Comparison of ENCODE assay signal across 9 mouse cellular contexts in the genomic region with DNA sequence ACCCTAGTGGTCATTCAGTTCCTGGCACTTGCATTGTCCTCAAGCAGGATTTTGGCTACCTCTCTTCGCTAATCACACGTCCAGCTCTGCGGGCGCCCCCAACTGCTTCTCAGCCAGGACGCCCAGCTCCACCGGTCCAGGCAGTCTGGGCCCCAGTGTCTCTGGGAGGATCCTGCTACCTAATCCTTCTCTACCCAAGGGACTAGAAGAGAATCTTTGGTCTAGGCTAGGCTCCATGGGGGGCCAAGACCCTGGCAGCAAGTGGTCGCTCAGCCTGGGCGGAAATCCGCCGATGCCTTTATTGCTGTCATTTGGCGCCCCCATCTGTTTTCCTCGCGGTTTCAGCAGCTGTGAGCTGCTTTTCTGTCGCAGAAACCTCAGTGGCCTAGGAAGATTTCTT. TPM values are rescaled to one million over a fixed set of nuclear protein-coding genes. Genes with fewer than 3 reads are reported as not detected.
DNase-seq lines count a peak whose midpoint lies in the region; ATAC-seq and TF ChIP-seq lines count a peak whose summit lies in the region.
"Had no signal": no experiment of that assay in that cellular context is flagged by ENCODE, and none has a peak within 500 bp of the region (broad histone marks: within the 10 kb centered on the region; RNA-seq: fewer than 3 reads in every experiment).

No protein-coding gene starts in this region.

- peak overlapping the region; percentile 24; the same call in 1 of the 2 replicates for H3K4me2 ChIP-seq in forebrain, embryonic 12.5 days
- H3K4me2 ChIP-seq in intestine, postnatal 0 days (replicated peaks; ENCODE audit: low read depth) = 0 out of 2 replicates have a peak overlapping the region, but pooled peaks have one; percentile 33
- peak overlapping the region; percentile 39 for H3K4me2 ChIP-seq in midbrain, embryonic 14.5 days (ENCODE audit: low read length)

- 0 out of 2 replicates have a peak overlapping the region, but pooled peaks have one; percentile 11 for H3K4me3 ChIP-seq in forebrain, embryonic 12.5 days (replicated peaks)
- H3K4me3 ChIP-seq in intestine, postnatal 0 days (ENCODE audit: low read depth, low read length) = peak overlapping the region; percentile 6; the same call in 1 of the 2 replicates
- 0 out of 2 replicates have a peak overlapping the region, but pooled peaks have one; percentile 12 for H3K4me3 ChIP-seq in midbrain, embryonic 14.5 days (replicated peaks; ENCODE audit: low read depth, low read length)

- under 1% methylated on average over 14 of the region's 14 CpGs for WGBS in forebrain, embryonic 12.5 days
- 1% methylated on average over 14 of the region's 14 CpGs for WGBS in intestine, postnatal 0 days
- WGBS in midbrain, embryonic 14.5 days = under 1% methylated on average over 14 of the region's 14 CpGs

- H3K27me3 ChIP-seq in forebrain, embryonic 12.5 days = peaks cover 96% of the 10 kb centered on the region
- H3K27me3 ChIP-seq in intestine, postnatal 0 days (replicated peaks; ENCODE audit: control insufficient read depth, insufficient read depth, low read length) = peaks cover 97% of the 10 kb centered on the region
- H3K27me3 ChIP-seq in midbrain, embryonic 14.5 days (ENCODE audit: control insufficient read depth, insufficient read depth, low read length) = peaks cover 93% of the 10 kb centered on the region

- peak; percentile 56 to 72 for DNase-seq in layer of hippocampus, postnatal 10 days (ENCODE audit: low spot score in 2 of 2)
- no peak for DNase-seq in layer of hippocampus, adult 9-10 months (ENCODE audit: low spot score)
- DNase-seq in NIH3T3 (ENCODE audit: low read depth) = peak; percentile 71
- DNase-seq in midbrain, embryonic 14.5 days = peak; percentile 93
- no peak for DNase-seq in frontal cortex, postnatal 14 days (ENCODE audit: low spot score in 2 of 2)

- no peaks in the 10 kb centered on the region for H3K36me3 ChIP-seq in forebrain, embryonic 12.5 days (replicated peaks)
- H3K36me3 ChIP-seq in intestine, postnatal 0 days (ENCODE audit: control insufficient read depth, insufficient read depth) = no peaks in the 10 kb centered on the region
- H3K36me3 ChIP-seq in midbrain, embryonic 14.5 days (ENCODE audit: control insufficient read depth, insufficient read depth, low read length) = no peaks in the 10 kb centered on the region

- ATAC-seq in forebrain, embryonic 12.5 days (ENCODE audit: low FRiP score) = peak; percentile 67
- ATAC-seq in intestine, postnatal 0 days = no peak
- no peak for ATAC-seq in midbrain, embryonic 14.5 days (ENCODE audit: low FRiP score, low TSS enrichment)
- ATAC-seq in activated CD4-positive, CD25-positive, alpha-beta regulatory T cell, adult 4 months = no peak

- peak; percentile 66 for TF ChIP-seq CTCF in intestine, postnatal 0 days (IDR thresholded peaks at IDR 0.05; ENCODE audit: low read depth)

- H3K9ac ChIP-seq in forebrain, embryonic 12.5 days = no peak overlapping the region
- H3K9ac ChIP-seq in intestine, postnatal 0 days (ENCODE audit: low read depth, low read length) = no peak overlapping the region
- H3K9ac ChIP-seq in midbrain, embryonic 14.5 days (replicated peaks; ENCODE audit: low read length) = no peak overlapping the region

- no peaks in the 10 kb centered on the region for H3K9me3 ChIP-seq in forebrain, embryonic 12.5 days
- no peaks in the 10 kb centered on the region for H3K9me3 ChIP-seq in intestine, postnatal 0 days (ENCODE audit: control insufficient read depth)
- H3K9me3 ChIP-seq in midbrain, embryonic 14.5 days (ENCODE audit: control insufficient read depth, low read length) = no peaks in the 10 kb centered on the region

- peaks cover 8% of the 10 kb centered on the region; the same call in 1 of the 2 replicates for H3K4me1 ChIP-seq in forebrain, embryonic 12.5 days
- no peaks in the 10 kb centered on the region for H3K4me1 ChIP-seq in intestine, postnatal 0 days (replicated peaks; ENCODE audit: control insufficient read depth, insufficient read depth, low read length)
- H3K4me1 ChIP-seq in midbrain, embryonic 14.5 days (ENCODE audit: control insufficient read depth, insufficient read depth, low read length) = no peaks in the 10 kb centered on the region; the same call in 1 of the 2 replicates

- H3K27ac ChIP-seq in forebrain, embryonic 12.5 days = no peak overlapping the region
- no peak overlapping the region for H3K27ac ChIP-seq in intestine, postnatal 0 days (ENCODE audit: low read depth, low read length)
- H3K27ac ChIP-seq in midbrain, embryonic 14.5 days (replicated peaks; ENCODE audit: low read depth, low read length) = no peak overlapping the region

RNA-seq across cellular contexts. Expression of gene Evx2, which starts 2.3 kb away (rescaled TPM):
- total RNA-seq in layer of hippocampus, postnatal 10 days (2021) = not detected
- not detected in 2 replicates for polyA plus RNA-seq in forebrain, embryonic 12.5 days (2016; fragmentation: Nextera tagmentation; extraction: Ambion mirVana)
- not detected in 2 replicates for polyA plus RNA-seq in intestine, postnatal 0 days (2015; fragmentation: Nextera tagmentation; extraction: Ambion mirVana)
- 1.2 and 1.7 TPM in 2 replicates for polyA plus RNA-seq in midbrain, embryonic 14.5 days (2014; fragmentation: Nextera tagmentation; extraction: Ambion mirVana)
- not detected for polyA plus RNA-seq in activated CD4-positive, CD25-positive, alpha-beta regulatory T cell, adult 4 months (2017; shearing (Covaris generic))
- polyA plus RNA-seq: large intestine, adult 2 months had no signal

RNA-seq across cellular contexts. Expression of gene Hoxd13, which starts 6.4 kb away (rescaled TPM):
- not detected for total RNA-seq in layer of hippocampus, postnatal 10 days (2021)
- polyA plus RNA-seq in forebrain, embryonic 12.5 days (2016; fragmentation: Nextera tagmentation; extraction: Ambion mirVana) = not detected in 2 replicates
- not detected in 2 replicates for polyA plus RNA-seq in intestine, postnatal 0 days (2015; fragmentation: Nextera tagmentation; extraction: Ambion mirVana)
- polyA plus RNA-seq in midbrain, embryonic 14.5 days (2014; fragmentation: Nextera tagmentation; extraction: Ambion mirVana) = 0.11 TPM in 1 of 2 replicates, not detected in the other
- polyA plus RNA-seq in activated CD4-positive, CD25-positive, alpha-beta regulatory T cell, adult 4 months (2017; shearing (Covaris generic)) = not detected
- polyA plus RNA-seq: large intestine, adult 2 months had no signal

RNA-seq across cellular contexts. Expression of gene Hoxd12, which starts 13.1 kb away (rescaled TPM):
- not detected for total RNA-seq in layer of hippocampus, postnatal 10 days (2021)
- not detected in 2 replicates for polyA plus RNA-seq in forebrain, embryonic 12.5 days (2016; fragmentation: Nextera tagmentation; extraction: Ambion mirVana)
- 0.12 TPM in 1 of 2 replicates, not detected in the other for polyA plus RNA-seq in intestine, postnatal 0 days (2015; fragmentation: Nextera tagmentation; extraction: Ambion mirVana)
- polyA plus RNA-seq in midbrain, embryonic 14.5 days (2014; fragmentation: Nextera tagmentation; extraction: Ambion mirVana) = not detected in 2 replicates
- not detected for polyA plus RNA-seq in activated CD4-positive, CD25-positive, alpha-beta regulatory T cell, adult 4 months (2017; shearing (Covaris generic))
- polyA plus RNA-seq: large intestine, adult 2 months had no signal

RNA-seq across cellular contexts. Expression of gene Hoxd11, which starts 17.7 kb away (rescaled TPM):
- total RNA-seq in layer of hippocampus, postnatal 10 days (2021) = not detected
- polyA plus RNA-seq in forebrain, embryonic 12.5 days (2016; fragmentation: Nextera tagmentation; extraction: Ambion mirVana) = not detected in 2 replicates
- 0.64 TPM in 1 of 2 replicates, not detected in the other for polyA plus RNA-seq in intestine, postnatal 0 days (2015; fragmentation: Nextera tagmentation; extraction: Ambion mirVana)
- not detected in 2 replicates for polyA plus RNA-seq in midbrain, embryonic 14.5 days (2014; fragmentation: Nextera tagmentation; extraction: Ambion mirVana)
- not detected for polyA plus RNA-seq in activated CD4-positive, CD25-positive, alpha-beta regulatory T cell, adult 4 months (2017; shearing (Covaris generic))
- polyA plus RNA-seq: large intestine, adult 2 months had no signal

RNA-seq across cellular contexts. Expression of gene Hoxd10, which starts 30.0 kb away (rescaled TPM):
- not detected for total RNA-seq in layer of hippocampus, postnatal 10 days (2021)
- polyA plus RNA-seq in forebrain, embryonic 12.5 days (2016; fragmentation: Nextera tagmentation; extraction: Ambion mirVana) = not detected in 2 replicates
- 0.10 and 1.6 TPM in 2 replicates for polyA plus RNA-seq in intestine, postnatal 0 days (2015; fragmentation: Nextera tagmentation; extraction: Ambion mirVana)
- polyA plus RNA-seq in midbrain, embryonic 14.5 days (2014; fragmentation: Nextera tagmentation; extraction: Ambion mirVana) = not detected in 2 replicates
- polyA plus RNA-seq in activated CD4-positive, CD25-positive, alpha-beta regulatory T cell, adult 4 months (2017; shearing (Covaris generic)) = not detected
- polyA plus RNA-seq: large intestine, adult 2 months had no signal

Comparison
In these comparisons a context has a peak if more than half of its experiments do, and no peak if none do; other contexts are left out.
1. DNase-seq: peak in layer of hippocampus, postnatal 10 days (2 of 2), NIH3T3 (single experiment) and midbrain, embryonic 14.5 days (single experiment); none in layer of hippocampus, adult 9-10 months (single experiment) and frontal cortex, postnatal 14 days (0 of 2).
2. Peak in every context shown above with its lines, with median percentiles within 50 percentile points of each other: H3K4me2 ChIP-seq and H3K4me3 ChIP-seq.